Mouse (Mus musculus) urinary bladder, postnatal 4 days (tissue): ENCODE measurements around the gene Olfr643.

Experiments used
- DNase-seq, 2 experiments: peaks; one replicate each; pipeline ENCODE4 v3.0.0; 2021 to 2022; ENCODE audit warnings: low spot score in 2 of 2

Gene Olfr643

GRCm38 (mm10) chr7:104137305-104137704, at the start of gene Olfr643:
TSS of gene Olfr643 (minus strand) at chr7:104137405.
- DNase-seq: no peak

GRCm38 (mm10) chr7:104183292-104183691, 46.1 kb upstream of the Olfr643 start, which contains the start of gene Olfr648:
TSS of gene Olfr648 (minus strand) at chr7:104183392.
- DNase-seq: no peak

DNA sequence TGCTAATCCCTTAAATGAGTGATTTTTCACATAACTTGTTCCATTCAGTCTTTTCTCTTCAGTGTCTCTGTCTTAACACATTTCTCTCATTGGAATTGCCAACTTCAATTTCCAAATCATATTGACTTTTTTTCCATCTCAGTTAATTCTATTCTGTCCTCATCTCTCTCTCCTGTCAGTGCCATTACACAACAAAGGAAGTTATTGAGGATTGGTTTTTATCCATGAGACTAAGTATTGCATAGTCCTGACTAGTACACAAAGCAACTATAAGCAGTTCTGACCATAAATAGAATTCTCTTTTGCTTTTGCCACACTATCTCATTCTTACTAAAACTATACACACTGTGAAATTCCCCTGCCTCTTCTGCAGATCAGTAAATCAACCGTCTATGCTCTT, 41.9 kb upstream of the Olfr643 start:
- DNase-seq: no peak

GRCm38 (mm10) chr7:104178422-104179054, 41.3 kb upstream of the Olfr643 start:
- no peak for DNase-seq

GRCm38 (mm10) chr7:104175085-104175484, 37.9 kb upstream of the Olfr643 start:
- no peak for DNase-seq

DNA sequence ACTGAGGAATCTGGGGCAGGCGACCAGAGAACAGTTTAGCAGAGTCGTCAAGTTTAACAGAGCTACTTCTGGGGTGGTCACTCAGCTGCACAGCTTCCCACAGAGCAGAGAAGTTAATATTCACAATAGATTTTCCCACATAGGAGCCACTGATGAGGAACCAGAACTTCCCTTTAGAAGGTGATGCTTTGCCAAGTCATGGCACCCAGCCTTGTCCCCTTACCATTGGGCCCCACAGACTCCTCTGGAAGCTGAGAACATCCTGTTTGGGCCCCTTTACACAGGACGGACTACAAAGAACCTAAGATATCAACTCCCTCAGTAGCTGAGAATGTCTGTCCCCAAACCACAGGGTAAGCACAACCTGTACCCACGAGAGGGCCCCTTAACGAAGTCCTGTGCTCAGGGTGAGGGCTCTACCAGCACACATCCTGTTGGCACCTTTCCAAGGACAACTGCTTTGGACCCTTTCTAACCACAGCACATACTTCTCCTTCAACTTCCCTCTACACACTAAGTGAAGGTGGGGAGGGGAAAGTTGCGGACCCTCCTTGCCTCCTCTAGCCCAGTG, 32.5 kb upstream of the Olfr643 start:
- DNase-seq: no peak

GRCm38 (mm10) chr7:104167105-104167504, 29.9 kb upstream of the Olfr643 start:
- DNase-seq: no peak

DNA sequence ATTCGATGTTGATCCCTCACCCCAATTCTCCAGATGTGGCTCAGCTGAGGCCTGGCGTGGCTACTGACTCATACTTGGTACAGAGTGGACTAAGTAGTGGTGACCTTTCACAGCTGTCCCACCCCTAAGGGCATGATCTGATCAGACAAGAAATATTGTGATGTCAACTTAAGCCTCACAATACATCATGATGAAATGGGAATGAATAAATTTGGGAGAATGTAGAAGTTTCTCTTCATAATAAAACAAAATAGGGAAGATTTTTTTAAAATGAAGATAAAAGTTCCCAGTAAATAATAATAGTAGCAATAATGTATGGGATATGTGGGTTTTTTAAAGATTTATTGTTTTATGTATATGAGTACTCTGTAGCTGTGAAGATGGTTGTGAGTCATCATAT, 13.3 kb upstream of the Olfr643 start, which contains the start of gene Ubqlnl:
Gene Ubqlnl (minus strand): TSS at position 101 of the 400 bp plus-strand sequence.
- DNase-seq: no peak

DNA sequence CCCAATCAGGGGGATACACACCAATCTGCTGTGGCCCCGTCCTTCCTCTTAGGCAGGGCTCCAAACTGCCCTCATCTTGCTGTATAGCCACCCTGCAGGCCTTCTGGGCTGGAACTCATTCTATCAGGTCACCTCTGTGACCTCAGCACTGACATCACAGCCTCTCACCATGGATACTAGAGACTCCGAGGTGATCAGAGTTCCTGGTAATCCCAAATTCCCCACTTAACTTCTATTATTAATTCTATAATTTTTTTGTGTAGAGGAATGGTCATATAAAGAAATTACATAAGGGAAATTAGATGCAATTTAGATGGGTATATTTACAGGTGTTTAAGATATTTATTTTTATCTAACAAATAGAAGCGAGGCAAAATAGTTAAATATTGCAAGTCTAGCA, 6.0 kb upstream of the Olfr643 start, which contains the start of gene Ubqln3:
Gene Ubqln3 (minus strand): TSS at position 101 of the 400 bp plus-strand sequence.
- DNase-seq: no peak

DNA sequence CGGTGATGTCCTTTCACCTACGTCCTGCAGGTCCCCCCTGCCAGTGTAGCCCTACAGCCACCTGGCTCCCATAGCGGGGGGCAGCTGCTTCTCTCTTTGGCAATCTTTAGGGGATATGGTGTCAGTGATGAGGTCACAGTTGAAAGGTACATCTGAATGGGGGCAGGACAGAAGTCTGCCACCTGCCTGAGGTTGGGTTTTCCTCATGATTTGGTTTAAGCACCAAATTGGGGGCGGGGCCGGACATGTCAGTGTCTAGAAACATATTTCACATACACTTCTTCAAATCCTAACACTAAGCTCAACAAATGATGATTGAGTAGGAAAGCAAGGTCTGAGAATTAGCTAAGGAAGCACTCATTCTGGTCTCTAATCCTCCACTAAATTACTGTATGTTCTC, 7.5 kb downstream of the Olfr643 start, which contains the start of gene Ubqln5:
Gene Ubqln5 (minus strand): TSS at position 101 of the 400 bp plus-strand sequence.
- no peak for DNase-seq

GRCm38 (mm10) chr7:104104757-104104972, 32.5 kb downstream of the Olfr643 start, which contains the start of gene Olfr646:
TSS of gene Olfr646 (plus strand) at chr7:104104873.
- no peak for DNase-seq

DNA sequence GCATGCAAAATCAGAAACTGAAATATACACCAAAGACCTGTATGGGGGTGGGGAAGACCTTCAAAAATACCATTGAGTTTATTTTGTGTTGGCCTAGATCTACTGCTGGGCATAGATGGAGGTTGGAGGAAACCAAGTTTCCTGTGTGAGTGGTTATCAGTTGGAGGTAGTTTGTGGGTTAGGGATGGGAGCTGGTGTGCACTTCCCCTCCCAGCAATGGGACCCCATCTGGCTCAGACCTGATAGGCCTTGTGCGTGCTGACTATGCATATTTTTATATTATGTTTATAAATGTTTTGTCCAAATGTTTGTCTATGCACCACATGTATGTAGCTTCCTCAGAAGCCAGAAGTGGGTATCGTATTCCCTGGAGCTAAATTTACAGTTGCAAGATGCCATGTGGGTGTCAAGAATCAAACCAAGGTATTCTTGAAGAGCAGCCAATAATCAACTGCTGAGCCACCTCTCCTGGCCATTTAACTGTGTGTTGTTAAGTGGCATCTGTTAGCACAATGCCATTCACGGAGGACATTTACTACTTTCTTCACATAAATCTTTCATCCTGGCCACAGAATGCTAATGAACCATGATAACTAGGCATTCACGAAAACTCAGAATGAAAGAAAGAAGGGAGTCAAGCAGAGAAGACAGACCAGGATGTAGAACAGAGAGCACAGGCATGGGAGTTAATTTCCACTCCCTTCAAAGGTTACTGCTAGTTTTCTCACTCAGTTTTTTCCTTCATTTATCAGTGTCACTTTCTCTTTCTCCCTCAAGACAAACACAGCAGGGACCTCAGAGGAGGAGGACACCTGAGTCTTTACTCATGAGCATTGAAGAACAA, 33.1 kb downstream of the Olfr643 start:
- no peak for DNase-seq

DNA sequence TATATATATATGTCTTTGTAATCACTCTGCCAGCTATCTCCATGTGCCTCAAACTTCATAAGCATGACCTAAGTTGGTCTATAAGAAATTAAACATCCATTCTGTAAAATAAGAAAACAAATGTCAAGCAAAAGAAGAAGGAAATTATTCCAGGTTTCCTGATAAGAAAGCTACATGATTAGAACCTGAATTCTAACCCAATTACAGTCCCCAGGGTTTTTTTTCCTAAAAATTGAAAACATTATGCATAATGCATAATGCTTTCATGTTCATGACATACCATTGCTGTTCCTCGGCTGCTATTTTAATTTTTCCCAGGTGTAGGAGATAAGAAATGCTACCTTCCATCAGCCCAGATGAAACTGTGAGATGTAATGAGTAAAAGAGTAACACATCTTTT, 51.8 kb downstream of the Olfr643 start, which contains the start of gene Olfr645:
Gene Olfr645 (minus strand): TSS at position 101 of the 400 bp plus-strand sequence.
- no peak for DNase-seq

DNA sequence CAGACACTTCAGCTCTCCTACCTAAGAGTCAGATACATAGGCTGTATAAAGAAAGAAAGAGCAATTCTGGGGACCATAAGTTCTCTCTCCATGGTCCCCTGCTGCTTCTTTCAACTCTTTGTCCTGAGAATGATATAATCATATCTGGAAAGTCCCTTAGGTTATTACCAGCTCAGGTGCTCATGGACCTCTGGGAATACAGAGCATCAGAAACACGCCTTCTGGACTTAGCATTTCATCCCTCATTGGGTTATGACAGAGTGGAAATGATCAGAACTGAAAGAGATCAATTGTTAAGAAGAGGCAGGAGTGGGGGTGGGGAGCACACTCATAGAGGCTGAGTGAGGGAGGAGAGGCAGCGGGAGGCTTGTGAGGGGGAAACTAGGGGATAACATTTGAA, 65.4 kb downstream of the Olfr643 start, which contains the start of gene Olfr644:
Gene Olfr644 (minus strand): TSS at position 101 of the 400 bp plus-strand sequence.
- no peak for DNase-seq

- no peak for DNase-seq
These were observed 75.9 kb downstream of the Olfr643 start, which contains the start of gene 4930516K23Rik for GRCm38 (mm10) chr7:104061345-104061744. TSS of gene 4930516K23Rik (minus strand) at chr7:104061445.

GRCm38 (mm10) chr7:104059215-104059614, 78.0 kb downstream of the Olfr643 start:
- DNase-seq: no peak

DNA sequence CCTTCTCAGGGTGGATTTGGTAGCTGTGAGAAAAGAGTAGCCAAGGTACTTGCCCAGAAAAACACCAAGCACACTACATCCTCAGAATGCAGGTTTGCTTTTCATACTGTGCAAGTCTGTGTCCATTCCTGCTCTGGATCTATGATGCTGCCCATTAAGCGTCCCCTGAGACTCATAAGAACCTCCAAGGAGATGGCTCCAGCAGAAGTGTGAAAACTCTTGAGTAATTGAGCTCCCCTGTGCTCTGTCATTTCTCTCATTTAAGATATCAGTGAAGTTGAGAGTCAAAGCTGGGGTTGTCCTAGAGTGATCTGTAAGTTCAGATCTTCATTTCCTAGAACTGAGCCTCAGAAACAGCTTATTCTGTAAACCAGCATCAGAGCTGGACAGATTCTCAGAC, 84.6 kb downstream of the Olfr643 start, which contains the start of gene Olfr642:
Gene Olfr642 (minus strand): TSS at position 101 of the 400 bp plus-strand sequence.
- DNase-seq: no peak

- no peak for DNase-seq
These were observed 86.5 kb downstream of the Olfr643 start for GRCm38 (mm10) chr7:104050745-104051144.

GRCm38 (mm10) chr7:104035145-104035544, 102.1 kb downstream of the Olfr643 start, which contains the start of gene Olfr641:
TSS of gene Olfr641 (plus strand) at chr7:104035445.
- DNase-seq: no peak

DNA sequence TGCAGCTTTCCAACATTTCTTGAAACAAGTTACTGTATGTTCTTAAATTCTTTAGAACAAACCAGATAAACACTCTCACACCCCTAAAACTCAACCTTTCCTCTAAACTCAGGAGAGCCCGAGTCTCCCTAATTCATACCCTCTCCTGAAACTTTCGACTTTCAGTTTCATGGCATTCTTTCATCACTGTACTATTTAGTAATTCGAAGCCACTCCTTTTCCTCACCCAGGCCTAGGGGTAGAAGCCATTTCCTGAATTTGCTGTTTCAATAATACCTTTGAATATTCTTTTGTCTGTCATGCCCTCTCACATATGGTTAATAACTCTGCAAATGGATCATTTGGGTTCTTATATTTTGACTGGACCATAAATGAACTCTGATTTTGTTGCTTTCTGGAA, 110.2 kb downstream of the Olfr643 start:
- DNase-seq: no peak

DNA sequence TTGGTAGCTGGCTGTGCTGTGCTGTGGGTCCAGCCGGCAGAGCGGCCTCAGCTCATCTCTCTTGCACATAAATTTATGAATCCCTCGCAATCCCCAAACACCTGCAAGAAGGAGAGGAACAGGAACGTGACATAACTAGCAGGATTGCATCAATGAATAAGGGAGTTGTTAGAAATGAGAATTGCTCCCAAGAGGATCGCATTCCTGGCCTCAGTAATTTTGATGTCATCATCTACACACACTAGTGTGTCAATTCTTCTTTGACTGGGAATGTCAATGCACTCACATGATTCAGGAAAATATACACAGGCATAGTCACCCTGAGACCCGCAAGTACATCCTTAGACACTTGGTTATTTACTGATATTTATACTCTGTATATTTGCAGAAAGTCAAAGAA, 111.7 kb downstream of the Olfr643 start, which contains the start of gene Olfr640:
Gene Olfr640 (minus strand): TSS at position 101 of the 400 bp plus-strand sequence.
- no peak for DNase-seq

- DNase-seq: no peak
These were observed 115.6 kb downstream of the Olfr643 start for GRCm38 (mm10) chr7:104021651-104022050.
